Mouse (Mus musculus): Measurements from ENCODE around the gene Stpg2. TPM values are rescaled to one million over a fixed set of nuclear protein-coding genes. Genes with fewer than 3 reads are reported as not detected.

Gene Stpg2
- polyA plus RNA-seq, 1 experiment from 2014 or later: not detected

- Histone ChIP-seq H3K27ac (ENCODE audit: low read depth, low read length) (no peak overlapping the region), H3K4me3 (ENCODE audit: low read depth, low read length) (no peak overlapping the region), H3K36me3 (ENCODE audit: control insufficient read depth, insufficient read depth) (no peaks in the 10 kb centered on the region), H3K9ac (ENCODE audit: low read depth, low read length) (no peak overlapping the region), H3K9me3 (ENCODE audit: control insufficient read depth) (no peaks in the 10 kb centered on the region), H3K4me2 (replicated peaks; ENCODE audit: low read depth) (no peak overlapping the region), H3K4me1 (replicated peaks; ENCODE audit: control insufficient read depth, insufficient read depth, low read length) (no peaks in the 10 kb centered on the region), H3K27me3 (replicated peaks; ENCODE audit: control insufficient read depth, insufficient read depth, low read length) (no peaks in the 10 kb centered on the region)
- WGBS: 84% methylated on average over 2 of the region's 2 CpGs
- ATAC-seq: no peak
- TF ChIP-seq CTCF (IDR thresholded peaks at IDR 0.05; ENCODE audit: low read depth): no peak
Measured at GRCm38 (mm10) chr3:139733156-139733555, 527.7 kb downstream of the Stpg2 start.

- no peak for TF ChIP-seq CTCF (IDR thresholded peaks at IDR 0.05; ENCODE audit: low read depth)
- Histone ChIP-seq H3K9me3 (ENCODE audit: control insufficient read depth) (no peaks in the 10 kb centered on the region), H3K36me3 (ENCODE audit: control insufficient read depth, insufficient read depth) (no peaks in the 10 kb centered on the region), H3K9ac (ENCODE audit: low read depth, low read length) (no peak overlapping the region), H3K4me1 (replicated peaks; ENCODE audit: control insufficient read depth, insufficient read depth, low read length) (no peaks in the 10 kb centered on the region), H3K4me3 (ENCODE audit: low read depth, low read length) (no peak overlapping the region), H3K4me2 (replicated peaks; ENCODE audit: low read depth) (no peak overlapping the region), H3K27ac (ENCODE audit: low read depth, low read length) (no peak overlapping the region), H3K27me3 (replicated peaks; ENCODE audit: control insufficient read depth, insufficient read depth, low read length) (no peaks in the 10 kb centered on the region)
- ATAC-seq: no peak
- 90% methylated on average over 4 of the region's 4 CpGs for WGBS
Measured at GRCm38 (mm10) chr3:139739388-139739787, 533.9 kb downstream of the Stpg2 start.

Other genes starting within 250 kb of the Stpg2 start
- 17.9 and 19.2 TPM in 2 replicates for gene Rap1gds1, start 130.5 kb upstream of the Stpg2 start, polyA plus RNA-seq (2015; fragmentation: Nextera tagmentation; extraction: Ambion mirVana)

Measured in intestine, postnatal 0 days (tissue).